Mouse (Mus musculus) liver, adult 2 months (tissue): ENCODE results near the gene Morc2b.

Source experiments
- CTCF ChIP-seq: fragments of 200-500 bp; IDR thresholded peaks from 2 replicates; pipeline ENCODE4 v1.5.1; 2011; ENCODE audit warnings: low read depth, low read length, control low read depth
- POLR2A ChIP-seq: fragments of 200-500 bp; IDR thresholded peaks from 2 replicates; pipeline ENCODE4 v1.6.1; 2011; ENCODE audit warnings: low read length, control low read depth; ENCODE audit not compliant: insufficient read depth; ENCODE audit errors: extremely low read depth

GRCm38 (mm10) chr17:33124546-33124945, 14.9 kb downstream of the Morc2b start:
- TF ChIP-seq CTCF = no peak
- no peak for TF ChIP-seq POLR2A
